Mouse (Mus musculus) CD8-positive naive resting alpha-beta T cell, adult 2 months (primary cell): ENCODE measurements around the gene Lrmda.
A peak's percentile ranks its signal among the peaks of the same experiment; 100 is the strongest.
"Not testable (repeated sequence)": the region's sequence is repeated elsewhere in the genome, so short reads cannot be mapped to it uniquely, and the experiment has no call there.

Experiments used
- DNase-seq, 2 experiments: peaks; one replicate each; pipeline ENCODE4 v3.0.0; 2022; ENCODE audit warnings: low read depth in 2 of 2, low spot score in 2 of 2

The Lrmda gene

GRCm38 (mm10) chr14:22578224-22578623, 558.7 kb downstream of the Lrmda start:
- DNase-seq: peak in 1 of 2 experiments; percentile 19

GRCm38 (mm10) chr14:22578986-22579385, 559.5 kb downstream of the Lrmda start:
- DNase-seq: no peak

- DNase-seq: no peak
These were observed 562.6 kb downstream of the Lrmda start for GRCm38 (mm10) chr14:22582065-22582464.

- no peak for DNase-seq
These were observed 566.8 kb downstream of the Lrmda start for GRCm38 (mm10) chr14:22586281-22586680.

GRCm38 (mm10) chr14:22586796-22587195, 567.3 kb downstream of the Lrmda start:
- DNase-seq: no peak

- no peak for DNase-seq
These were observed 567.9 kb downstream of the Lrmda start for GRCm38 (mm10) chr14:22587285-22587957.

- DNase-seq: no peak
These were observed 568.4 kb downstream of the Lrmda start for GRCm38 (mm10) chr14:22587958-22588296.

GRCm38 (mm10) chr14:22588394-22588793, 568.9 kb downstream of the Lrmda start:
- DNase-seq: not testable (repeated sequence)

GRCm38 (mm10) chr14:22589503-22590215, 570.1 kb downstream of the Lrmda start:
- no peak for DNase-seq

- no peak for DNase-seq
These were observed 571.7 kb downstream of the Lrmda start for GRCm38 (mm10) chr14:22591186-22591585.

- no peak for DNase-seq
These were observed 578.0 kb downstream of the Lrmda start for GRCm38 (mm10) chr14:22597508-22597907.

- DNase-seq: no peak
These were observed 579.1 kb downstream of the Lrmda start for GRCm38 (mm10) chr14:22598638-22599037.

GRCm38 (mm10) chr14:22600166-22600565, 580.7 kb downstream of the Lrmda start:
- DNase-seq: no peak

GRCm38 (mm10) chr14:22602308-22602707, 582.8 kb downstream of the Lrmda start:
- no peak for DNase-seq

GRCm38 (mm10) chr14:22608599-22608998, 589.1 kb downstream of the Lrmda start:
- DNase-seq: no peak

GRCm38 (mm10) chr14:22609261-22610245, 590.0 kb downstream of the Lrmda start:
- no peak for DNase-seq

- DNase-seq: no peak
These were observed 591.5 kb downstream of the Lrmda start for GRCm38 (mm10) chr14:22611011-22611410.

- DNase-seq: no peak
These were observed 600.7 kb downstream of the Lrmda start for GRCm38 (mm10) chr14:22620191-22620590.

GRCm38 (mm10) chr14:22621941-22622340, 602.4 kb downstream of the Lrmda start:
- DNase-seq: no peak

- no peak for DNase-seq
These were observed 607.8 kb downstream of the Lrmda start for GRCm38 (mm10) chr14:22627105-22627829.

- DNase-seq: no peak
These were observed 610.9 kb downstream of the Lrmda start for GRCm38 (mm10) chr14:22630361-22630867.
